ENCODE assay signal across 10 mouse cellular contexts in the genomic region with DNA sequence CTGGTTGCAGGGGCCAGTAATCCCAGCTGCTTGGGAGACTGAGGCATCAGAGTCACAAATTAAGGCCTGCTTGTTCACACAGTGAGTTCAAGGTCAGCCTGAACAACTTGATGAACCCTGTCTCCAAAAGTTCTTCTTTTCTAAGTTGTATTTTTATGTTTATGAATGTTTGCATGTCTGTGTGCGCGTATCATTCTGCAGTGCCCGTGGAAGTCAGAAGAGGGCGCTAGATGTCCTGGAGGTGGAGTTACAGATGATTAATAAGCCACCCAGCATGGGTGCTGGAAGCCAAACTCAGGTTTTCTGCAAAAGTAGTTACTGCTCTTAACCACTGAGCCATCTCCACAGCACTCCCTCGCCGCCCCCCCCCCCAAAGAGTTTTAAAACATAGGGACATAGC. TPM values are rescaled to one million over a fixed set of nuclear protein-coding genes. Genes with fewer than 3 reads are reported as not detected.
A peak's percentile ranks its signal among the peaks of the same experiment; 100 is the strongest.
DNase-seq lines count a peak whose midpoint lies in the region.
"Had no signal": no experiment of that assay in that cellular context is flagged by ENCODE, and none has a peak within 500 bp of the region (broad histone marks: within the 10 kb centered on the region; RNA-seq: fewer than 3 reads in every experiment).

No protein-coding gene starts in this region.

- intact Hi-C loops in left cerebral cortex, postnatal 4 days (cut with DNase I), result no loop called here
- intact Hi-C loops in left cerebral cortex, postnatal 25 days (cut with DNase I), result no loop called here

- peak; percentile 10 for DNase-seq in left cerebral cortex, postnatal 4 days
- no peak for DNase-seq in left cerebral cortex, postnatal 25 days (ENCODE audit: low spot score in 2 of 2)
- peak; percentile 38 for DNase-seq in thymus, postnatal 4 days
- no peak for DNase-seq in thymus, postnatal 10 days (ENCODE audit: low spot score in 2 of 2)
- peak; percentile 64 for DNase-seq in ZHBTc4 (ENCODE audit: low read depth, low spot score)
- no peak for DNase-seq in adrenal gland, postnatal 36 days
- DNase-seq in kidney, adult 18-20 months, result no peak
- DNase-seq: kidney, adult 8-10 months; midbrain, embryonic 14.5 days; right cerebral cortex, adult 18-20 months had no signal

RNA-seq across cellular contexts. Expression of a gene that starts 17.1 kb away (rescaled TPM):
- 10 to 100 TPM; 94.1 to 99.9 TPM for total RNA-seq in left cerebral cortex, postnatal 4 days (2021)
- total RNA-seq in left cerebral cortex, postnatal 25 days (2021), result 10 to 100 TPM; 47.1 to 48.5 TPM
- 100 to 1,000 TPM; 129 to 170 TPM for total RNA-seq in adrenal gland, postnatal 36 days (2021)

Comparison
In these comparisons a context has a peak if more than half of its experiments do, and no peak if none do; other contexts are left out.
1. DNase-seq: peak in left cerebral cortex, postnatal 4 days (single experiment), thymus, postnatal 4 days (single experiment) and ZHBTc4 (single experiment); none in left cerebral cortex, postnatal 25 days (0 of 2), thymus, postnatal 10 days (0 of 2), adrenal gland, postnatal 36 days (0 of 2) and kidney, adult 18-20 months (single experiment).